Mouse (Mus musculus) cortical plate, adult 2 months (tissue): Measurements from ENCODE around the gene Olfr222.

Experiments
- CTCF ChIP-seq: fragments of 200-500 bp; IDR thresholded peaks from 2 replicates; pipeline ENCODE4 v1.5.1; 2011; ENCODE audit warnings: mild to moderate bottlenecking, control low read depth, low read length; ENCODE audit not compliant: insufficient read depth; ENCODE audit errors: extremely low read depth
- POLR2A ChIP-seq: fragments of 200-500 bp; IDR thresholded peaks from 2 replicates; pipeline ENCODE4 v1.6.1; 2011; ENCODE audit warnings: mild to moderate bottlenecking, low read length, control low read depth; ENCODE audit not compliant: insufficient read depth; ENCODE audit errors: extremely low read depth

DNA sequence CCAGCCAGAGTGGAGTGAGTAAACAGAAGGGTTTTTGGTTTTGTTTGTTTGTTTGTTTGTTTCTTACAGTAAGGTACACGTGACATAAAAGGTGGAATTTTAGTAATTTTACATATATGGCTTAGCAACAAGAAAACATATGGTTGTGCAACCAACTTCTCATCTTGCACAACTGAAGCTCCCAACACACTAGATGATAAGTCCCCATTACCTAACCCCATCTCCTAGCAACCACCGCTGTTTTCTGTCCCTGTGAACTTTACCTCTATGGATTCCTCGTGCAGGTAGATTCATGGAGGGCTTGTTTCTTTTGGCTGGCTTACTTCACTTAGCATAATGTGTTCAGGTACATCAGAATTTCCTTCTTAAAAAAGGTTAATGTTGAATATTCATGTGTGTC is 32.7 kb downstream of the Olfr222 start:
- TF ChIP-seq POLR2A (no peak), CTCF (no peak)
